Mouse (Mus musculus): ENCODE data around the gene Lgi1. TPM values are rescaled to one million over a fixed set of nuclear protein-coding genes. Genes with fewer than 3 reads are reported as not detected.

Lgi1 gene
- total RNA-seq, 4 experiments from 2014 or later, result 0.42 to 0.84 (median 0.56) TPM

- DNase-seq, result no peak
Observed at GRCm38 (mm10) chr19:38327002-38327401, 62.7 kb downstream of the Lgi1 start.

GRCm38 (mm10) chr19:38328010-38328409 is 63.7 kb downstream of the Lgi1 start:
- no peak for DNase-seq

GRCm38 (mm10) chr19:38329257-38329656 is 64.9 kb downstream of the Lgi1 start:
- no peak for DNase-seq

GRCm38 (mm10) chr19:38331072-38331471 is 66.7 kb downstream of the Lgi1 start:
- no peak for DNase-seq

- no peak for DNase-seq
Observed at GRCm38 (mm10) chr19:38332245-38332644, 67.9 kb downstream of the Lgi1 start.

GRCm38 (mm10) chr19:38332820-38333219 is 68.5 kb downstream of the Lgi1 start:
- no peak for DNase-seq

- no peak for DNase-seq
Observed at GRCm38 (mm10) chr19:38336553-38336952, 72.2 kb downstream of the Lgi1 start.

- DNase-seq, result no peak
Observed at GRCm38 (mm10) chr19:38337332-38337731, 73.0 kb downstream of the Lgi1 start.

GRCm38 (mm10) chr19:38339734-38340133 is 75.4 kb downstream of the Lgi1 start:
- DNase-seq, result no peak

GRCm38 (mm10) chr19:38343246-38343645 is 78.9 kb downstream of the Lgi1 start:
- DNase-seq, result no peak

- no peak for DNase-seq
Observed at GRCm38 (mm10) chr19:38348271-38349012, 84.1 kb downstream of the Lgi1 start.

GRCm38 (mm10) chr19:38349013-38349341 is 84.6 kb downstream of the Lgi1 start:
- DNase-seq, result no peak

GRCm38 (mm10) chr19:38351202-38351601 is 86.9 kb downstream of the Lgi1 start:
- DNase-seq, result no peak

GRCm38 (mm10) chr19:38351728-38352127 is 87.4 kb downstream of the Lgi1 start:
- DNase-seq, result no peak

GRCm38 (mm10) chr19:38352495-38353130 is 88.3 kb downstream of the Lgi1 start:
- DNase-seq, result no peak

GRCm38 (mm10) chr19:38354279-38354678 is 89.9 kb downstream of the Lgi1 start:
- DNase-seq, result no peak

GRCm38 (mm10) chr19:38354819-38355360 is 90.6 kb downstream of the Lgi1 start:
- no peak for DNase-seq

- no peak for DNase-seq
Observed at GRCm38 (mm10) chr19:38356211-38356828, 92.0 kb downstream of the Lgi1 start.

- DNase-seq, result no peak
Observed at GRCm38 (mm10) chr19:38357956-38358623, 93.8 kb downstream of the Lgi1 start.

- DNase-seq, result no peak
Observed at GRCm38 (mm10) chr19:38359287-38359686, 95.0 kb downstream of the Lgi1 start.

All from adrenal gland, adult 8-10 months (tissue).